In genomic region chr5:122267899-122268298, GRCm38 (mm10) we compare ENCODE assay signal across 9 mouse cellular contexts. TPM values are rescaled to one million over a fixed set of nuclear protein-coding genes. Genes with fewer than 3 reads are reported as not detected.
DNase-seq lines count a peak whose midpoint lies in the region; ATAC-seq and TF ChIP-seq lines count a peak whose summit lies in the region.
"Had no signal": no experiment of that assay in that cellular context is flagged by ENCODE, and none has a peak within 500 bp of the region (broad histone marks: within the 10 kb centered on the region; RNA-seq: fewer than 3 reads in every experiment).

No protein-coding gene starts in this region.

- intact Hi-C loops in heart, postnatal 10 days (cut with DNase I): loop anchor here (1.0 to 10.0 kb wide), 4 partner anchors 49 to 377 kb away; partner anchors contain the start of genes Arpc3 and P2rx7
- intact Hi-C loops in left cerebral cortex, postnatal 14 days (cut with DNase I): loop anchor here (2.0 kb wide), 1 partner anchor 77 kb away; no protein-coding TSS in a partner anchor

- no peak for TF ChIP-seq POLR2A in MEL (IDR thresholded peaks at IDR 0.05; ENCODE audit: control insufficient read depth in 1 of 2, insufficient read depth in 1 of 2, low read depth in 1 of 2, low read length in 2 of 2, poor library complexity in 1 of 2)
- TF ChIP-seq POLR2A in cerebellum, adult 2 months (IDR thresholded peaks at IDR 0.05; ENCODE audit: borderline replicate concordance, insufficient read depth, low read length): no peak

- no peaks in the 10 kb centered on the region for H3K27me3 ChIP-seq in intestine, postnatal 0 days (replicated peaks; ENCODE audit: control insufficient read depth, insufficient read depth, low read length)
- H3K27me3 ChIP-seq in intestine, embryonic 16.5 days (replicated peaks; ENCODE audit: control insufficient read depth, insufficient read depth, low read length): no peaks in the 10 kb centered on the region
- H3K27me3 ChIP-seq in MEL (ENCODE audit: control insufficient read depth in 1 of 2, insufficient read depth in 2 of 2, low read length in 2 of 2): no peaks in the 10 kb centered on the region
- H3K27me3 ChIP-seq in cerebellum, adult 2 months (ENCODE audit: control insufficient read depth, insufficient read depth, low read length): no peaks in the 10 kb centered on the region
- H3K27me3 ChIP-seq: megakaryocyte, embryonic 14.5 days had no signal

- H3K4me3 ChIP-seq in intestine, postnatal 0 days (ENCODE audit: low read depth, low read length): no peak overlapping the region
- H3K4me3 ChIP-seq in intestine, embryonic 16.5 days (ENCODE audit: low read length): no peak overlapping the region
- H3K4me3 ChIP-seq in MEL (ENCODE audit: control insufficient read depth in 1 of 2, insufficient read depth in 1 of 2, low read depth in 2 of 2, low read length in 2 of 2): no peak overlapping the region; a peak in 1 of 4 replicates
- H3K4me3 ChIP-seq in cerebellum, adult 2 months (replicated peaks; ENCODE audit: insufficient read depth, low read depth, low read length): no peak overlapping the region
- H3K4me3 ChIP-seq: megakaryocyte, embryonic 14.5 days had no signal

- 0 out of 4 replicates have a peak, but pooled peaks have one; percentile 8 to 16 for TF ChIP-seq EP300 in MEL (IDR thresholded peaks at IDR 0.05; ENCODE audit: low read depth in 1 of 2, low read length in 2 of 2)

- H3K9ac ChIP-seq in intestine, postnatal 0 days (ENCODE audit: low read depth, low read length): no peak overlapping the region
- H3K9ac ChIP-seq in intestine, embryonic 16.5 days (ENCODE audit: low read depth, low read length): no peak overlapping the region
- 0 out of 2 replicates have a peak overlapping the region, but pooled peaks have one; percentile 38 for H3K9ac ChIP-seq in MEL (ENCODE audit: control insufficient read depth, low read depth, low read length, poor library complexity, severe bottlenecking)

- 17% methylated on average over 5 of the region's 5 CpGs for WGBS in intestine, postnatal 0 days
- WGBS in intestine, embryonic 16.5 days: 25% methylated on average over 5 of the region's 5 CpGs
- 23% methylated on average over 5 of the region's 5 CpGs for WGBS in cerebellum, adult 2 months

- H3K79me2 ChIP-seq in MEL (ENCODE audit: control insufficient read depth, insufficient read depth, low read length, poor library complexity): peaks cover 3% of the 10 kb centered on the region; the same call in 1 of the 2 replicates

- H3K27ac ChIP-seq in intestine, postnatal 0 days (ENCODE audit: low read depth, low read length): no peak overlapping the region
- H3K27ac ChIP-seq in intestine, embryonic 16.5 days (ENCODE audit: low read length): no peak overlapping the region
- 0 out of 2 replicates have a peak overlapping the region, but pooled peaks have one; percentile 12 for H3K27ac ChIP-seq in MEL (ENCODE audit: control insufficient read depth, low read depth, low read length)
- H3K27ac ChIP-seq in cerebellum, adult 2 months (ENCODE audit: insufficient read depth, low read length): no peak overlapping the region

- ATAC-seq in intestine, postnatal 0 days: no peak
- ATAC-seq in intestine, embryonic 16.5 days: no peak

- peak; percentile 90 for TF ChIP-seq RAD21 in MEL (IDR thresholded peaks at IDR 0.05; ENCODE audit: low read depth, low read length)

- TF ChIP-seq CTCF in intestine, postnatal 0 days (IDR thresholded peaks at IDR 0.05; ENCODE audit: low read depth): peak; percentile 85
- TF ChIP-seq CTCF in MEL (IDR thresholded peaks at IDR 0.05 in 2 of 3, conservative IDR thresholded peaks at IDR 0.05 in 1 of 3; ENCODE audit: control insufficient read depth in 1 of 3, insufficient read depth in 1 of 3, low read depth in 2 of 3, low read length in 3 of 3, poor library complexity in 1 of 3, severe bottlenecking in 1 of 3): peak; percentile 44 to 94 (median 81)
- peak; percentile 39; the same call in 1 of the 2 replicates for TF ChIP-seq CTCF in cerebellum, adult 2 months (IDR thresholded peaks at IDR 0.05; ENCODE audit: borderline replicate concordance, insufficient read depth, low read depth, low read length)

- peak; percentile 91 for DNase-seq in MEL (ENCODE audit: low read depth, low spot score)
- DNase-seq in cerebellum, adult 2 months: peak; percentile 69 to 83
- peak; percentile 81 to 88 for DNase-seq in heart, postnatal 10 days
- peak; percentile 74 to 85 for DNase-seq in left cerebral cortex, postnatal 14 days (ENCODE audit: low spot score in 2 of 2)
- peak; percentile 65 for DNase-seq in ovary, postnatal 14 days (ENCODE audit: low spot score)
- DNase-seq in thymus, postnatal 36 days: peak; percentile 67 to 78

- H3K9me3 ChIP-seq in intestine, postnatal 0 days (ENCODE audit: control insufficient read depth): no peaks in the 10 kb centered on the region
- H3K9me3 ChIP-seq in intestine, embryonic 16.5 days (ENCODE audit: control insufficient read depth, low read length): no peaks in the 10 kb centered on the region
- H3K9me3 ChIP-seq in MEL (replicated peaks; ENCODE audit: insufficient read depth, low read length): no peaks in the 10 kb centered on the region
- H3K9me3 ChIP-seq: megakaryocyte, embryonic 14.5 days had no signal

- H3K4me2 ChIP-seq in intestine, postnatal 0 days (replicated peaks; ENCODE audit: low read depth): no peak overlapping the region
- H3K4me2 ChIP-seq in intestine, embryonic 16.5 days (ENCODE audit: low read depth, low read length): no peak overlapping the region

- 0 out of 2 replicates have a peak, but pooled peaks cover 3% of the 10 kb centered on the region for H3K4me1 ChIP-seq in intestine, postnatal 0 days (replicated peaks; ENCODE audit: control insufficient read depth, insufficient read depth, low read length)
- peaks cover 16% of the 10 kb centered on the region for H3K4me1 ChIP-seq in intestine, embryonic 16.5 days (ENCODE audit: control insufficient read depth, insufficient read depth, low read length)
- peaks cover 0 to 12% of the 10 kb centered on the region in 2 experiments; a peak in 1 of 4 replicates for H3K4me1 ChIP-seq in MEL (ENCODE audit: control insufficient read depth in 1 of 2, insufficient read depth in 2 of 2, low read length in 2 of 2)
- no peaks in the 10 kb centered on the region for H3K4me1 ChIP-seq in cerebellum, adult 2 months (ENCODE audit: control insufficient read depth, insufficient read depth, low read length)

- no peaks in the 10 kb centered on the region for H3K36me3 ChIP-seq in intestine, postnatal 0 days (ENCODE audit: control insufficient read depth, insufficient read depth)
- no peaks in the 10 kb centered on the region for H3K36me3 ChIP-seq in intestine, embryonic 16.5 days (ENCODE audit: control insufficient read depth, insufficient read depth, low read length)
- H3K36me3 ChIP-seq in MEL (ENCODE audit: control insufficient read depth in 1 of 2, insufficient read depth in 2 of 2, low read length in 2 of 2): peaks cover 0 to 13% of the 10 kb centered on the region in 2 experiments; a peak in 2 of 4 replicates

TF ChIP-seq in MEL, 35 proteins besides CTCF, POLR2A, EP300 and RAD21 (continues in another document):
- TF ChIP-seq SMC3 (IDR thresholded peaks at IDR 0.05; ENCODE audit: low read depth, low read length) (peak; percentile 83), UBTF (IDR thresholded peaks at IDR 0.05; ENCODE audit: borderline replicate concordance, insufficient read depth, low read depth, low read length) (no peak), RCOR1 (IDR thresholded peaks at IDR 0.05; ENCODE audit: low read depth, low read length) (no peak; the same call in 1 of the 2 replicates), ELF1 (IDR thresholded peaks at IDR 0.05; ENCODE audit: low read depth, low read length) (peak; percentile 29; the same call in 1 of the 2 replicates), MAZ (IDR thresholded peaks at IDR 0.05; ENCODE audit: low read depth, low read length) (no peak), MYC (IDR thresholded peaks at IDR 0.05; ENCODE audit: low read depth, low read length) (0 out of 2 replicates have a peak, but pooled peaks have one; percentile 32), HCFC1 (IDR thresholded peaks at IDR 0.05; ENCODE audit: low read depth, low read length) (peak; percentile 55; the same call in 1 of the 2 replicates), ETS1 (IDR thresholded peaks at IDR 0.05; ENCODE audit: low read depth, low read length) (no peak), USF1 (IDR thresholded peaks at IDR 0.05; ENCODE audit: low read depth, low read length) (no peak), MAFK (IDR thresholded peaks at IDR 0.05; ENCODE audit: borderline replicate concordance, low read depth, low read length) (no peak), BHLHE40 (IDR thresholded peaks at IDR 0.05; ENCODE audit: borderline replicate concordance, low read depth, low read length) (no peak), TAL1 (IDR thresholded peaks at IDR 0.05; ENCODE audit: low read length) (peak; percentile 56), MXI1 (IDR thresholded peaks at IDR 0.05; ENCODE audit: low read depth, low read length) (peak; percentile 81), GATA1 (IDR thresholded peaks at IDR 0.05; ENCODE audit: low read depth, low read length) (0 out of 2 replicates have a peak, but pooled peaks have one; percentile 52), JUND (IDR thresholded peaks at IDR 0.05; ENCODE audit: low read depth, low read length) (no peak; the same call in 1 of the 2 replicates), NRF1 (IDR thresholded peaks at IDR 0.05; ENCODE audit: insufficient read depth, low read depth, low read length, poor library complexity, severe bottlenecking) (no peak), ZC3H11A (IDR thresholded peaks at IDR 0.05; ENCODE audit: low read depth, low read length) (peak; percentile 77)

RNA-seq across cellular contexts. Expression of gene Tctn1, which starts 3.6 kb away (rescaled TPM):
- polyA plus RNA-seq in intestine, postnatal 0 days (2015; fragmentation: Nextera tagmentation; extraction: Ambion mirVana): 1.6 and 1.9 TPM in 2 replicates
- 3.2 and 3.5 TPM in 2 replicates for polyA plus RNA-seq in intestine, embryonic 16.5 days (2015; fragmentation: Nextera tagmentation; extraction: Ambion mirVana)
- 2.5 and 3.8 TPM in 2 replicates for total RNA-seq in MEL (2012; rRNA removed)
- 1 to 10 TPM in 1 of 2 experiments, not detected in 1; 6.0 TPM for polyA plus RNA-seq in MEL (2012; ENCODE audit: insufficient read depth in 1 of 2, insufficient read length in 2 of 2, low read depth in 1 of 2, low replicate concordance in 2 of 2, missing spikeins in 1 of 2)
- 28.6 and 29.2 TPM in 2 replicates for polyA plus RNA-seq in cerebellum, adult 2 months (2012; rRNA removed)
- 1 to 10 TPM; 5.4 to 5.5 TPM for total RNA-seq in heart, postnatal 10 days (2021)
- total RNA-seq in left cerebral cortex, postnatal 14 days (2021): 10 to 100 TPM; 10.4 to 12.1 TPM

RNA-seq across cellular contexts. Expression of gene Pptc7, which starts 16.3 kb away (rescaled TPM):
- polyA plus RNA-seq in intestine, postnatal 0 days (2015; fragmentation: Nextera tagmentation; extraction: Ambion mirVana): 13.0 and 13.6 TPM in 2 replicates
- 6.8 and 9.9 TPM in 2 replicates for polyA plus RNA-seq in intestine, embryonic 16.5 days (2015; fragmentation: Nextera tagmentation; extraction: Ambion mirVana)
- total RNA-seq in MEL (2012; rRNA removed): 16.0 and 17.3 TPM in 2 replicates
- polyA plus RNA-seq in MEL (2012; ENCODE audit: insufficient read depth in 1 of 2, insufficient read length in 2 of 2, low read depth in 1 of 2, low replicate concordance in 2 of 2, missing spikeins in 1 of 2): 10 to 100 TPM in 1 of 2 experiments, not detected in 1; 22.3 TPM
- polyA plus RNA-seq in cerebellum, adult 2 months (2012; rRNA removed): 46.4 and 48.4 TPM in 2 replicates
- 10 to 100 TPM; 63.4 to 83.1 TPM for total RNA-seq in heart, postnatal 10 days (2021)
- total RNA-seq in left cerebral cortex, postnatal 14 days (2021): 10 to 100 TPM; 30.4 to 31.9 TPM
